Mouse (Mus musculus) heart, adult 2 months (tissue): ENCODE data around the gene U2af1. TPM values are rescaled to one million over a fixed set of nuclear protein-coding genes. Genes with fewer than 3 reads are reported as not detected.

Experiments used
- DNase-seq, 2 experiments: peaks; one replicate each; pipeline ENCODE4 v3.0.0; 2021
- H3K27ac ChIP-seq: fragments of 200-600 bp; 2 replicates; pipeline ENCODE4 v1.8.1; 2022
- H3K27me3 ChIP-seq: fragments of 200-500 bp; 2 replicates; pipeline ENCODE4 v1.6.1; 2012; ENCODE audit warnings: mild to moderate bottlenecking, low read length, inconsistent platforms, mixed read lengths; ENCODE audit not compliant: control insufficient read depth, insufficient read depth
- H3K36me3 ChIP-seq: fragments of 200-500 bp; 2 replicates; pipeline ENCODE4 v1.6.1; 2012; ENCODE audit warnings: low read length, inconsistent platforms; ENCODE audit not compliant: control insufficient read depth, insufficient read depth
- H3K4me1 ChIP-seq: fragments of 200-500 bp; 2 replicates; pipeline ENCODE4 v1.6.1; 2011; ENCODE audit warnings: low read length; ENCODE audit not compliant: control insufficient read depth, insufficient read depth
- H3K4me3 ChIP-seq: fragments of 200-600 bp; 2 replicates; pipeline ENCODE4 v1.8.1; 2022
- H3K79me2 ChIP-seq: fragments of 200-500 bp; replicated peaks from 2 replicates; pipeline ENCODE4 v1.6.1; 2012; ENCODE audit warnings: mild to moderate bottlenecking, inconsistent platforms, low read length, moderate library complexity, mixed read lengths; ENCODE audit not compliant: control insufficient read depth, insufficient read depth
- H3K9ac ChIP-seq: fragments of 200-500 bp; 2 replicates; pipeline ENCODE4 v1.6.1; 2012; ENCODE audit warnings: low read depth, mild to moderate bottlenecking, control low read depth, inconsistent platforms, low read length, mixed read lengths
- CTCF ChIP-seq: fragments of 200-600 bp; IDR thresholded peaks from 2 replicates; pipeline ENCODE4 v1.8.1; 2022; ENCODE audit warnings: antibody characterized with exemption, mild to moderate bottlenecking, moderate library complexity
- EP300 ChIP-seq: fragments of 200-500 bp; IDR thresholded peaks from 2 replicates; pipeline ENCODE4 v1.6.1; 2011; ENCODE audit warnings: low read depth, low read length, control low read depth; ENCODE audit not compliant: insufficient read depth
- POLR2A ChIP-seq: fragments of 200-500 bp; IDR thresholded peaks from 2 replicates; pipeline ENCODE4 v1.6.1; 2011; ENCODE audit warnings: mild to moderate bottlenecking, low read depth, low read length, control low read depth; ENCODE audit not compliant: insufficient read depth
- WGBS: fragments of 180-500 bp; shearing (Covaris S2); methylation state at CpG from one replicate; pipeline ENCODE4 v1.1.7; 2018; 5-methylcytosine and 5-hydroxymethylcytosine counted together
- intact Hi-C: fragments of 180-260 bp; cut with DNase I; formaldehyde crosslinking; loops from one replicate; pipeline ENCODE4 v1.15.1; 2025
- polyA plus RNA-seq: library from polyadenylated mRNA; depleted of rRNA; stranded (reverse); fragments of >200 nt; gene quantifications from 2 replicates; pipeline ENCODE4 v1.2.3, GENCODE M21; 2012
- total RNA-seq, 2 experiments: library from RNA; stranded (reverse); gene quantifications; 2 replicates each; pipeline ENCODE4 v1.2.3; 2021

The U2af1 gene
- total and polyA plus RNA-seq, 3 experiments, result 32.6 to 72.5 (median 71.9) TPM

GRCm38 (mm10) chr17:31636942-31637811 is 21.5 kb downstream of the U2af1 start, which contains the start of gene Cbs:
Gene Cbs, minus strand, starts transcription at chr17:31637238.
- no peaks in the 10 kb centered on the region for H3K79me2 ChIP-seq
- H3K27me3 ChIP-seq, result no peaks in the 10 kb centered on the region
- H3K36me3 ChIP-seq, result no peaks in the 10 kb centered on the region
- H3K4me1 ChIP-seq, result no peaks in the 10 kb centered on the region; the same call in none of the 2 replicates
- intact Hi-C loops, result no loop called here
- peak within 1 kb of the TSS; percentile 65 for H3K27ac ChIP-seq
- TF ChIP-seq EP300 (no peak), POLR2A (peak; percentile 58; the same call in 1 of the 2 replicates)
- H3K9ac ChIP-seq, result peak within 1 kb of the TSS; percentile 55
- WGBS, result 5% methylated on average over 60 of the region's 61 CpGs
- DNase-seq, result peak; percentile 86 to 89
- peak within 1 kb of the TSS; percentile 59 for H3K4me3 ChIP-seq

- TF ChIP-seq EP300 (no peak), POLR2A (no peak), CTCF (no peak)
- H3K79me2 ChIP-seq, result no peaks in the 10 kb centered on the region
- H3K27ac ChIP-seq, result no peak overlapping the region; the same call in 1 of the 2 replicates
- H3K4me1 ChIP-seq, result no peaks in the 10 kb centered on the region; the same call in none of the 2 replicates
- H3K36me3 ChIP-seq, result no peaks in the 10 kb centered on the region
- H3K9ac ChIP-seq, result peak overlapping the region; percentile 55
- peak overlapping the region; percentile 59 for H3K4me3 ChIP-seq
- WGBS, result 6% methylated on average over 45 of the region's 45 CpGs
- no peaks in the 10 kb centered on the region for H3K27me3 ChIP-seq
- intact Hi-C loops, result no loop called here
- DNase-seq, result no peak
These were observed 22.3 kb downstream of the U2af1 start for GRCm38 (mm10) chr17:31636277-31636941.

- no peak overlapping the region for H3K4me3 ChIP-seq
- TF ChIP-seq POLR2A (no peak), CTCF (no peak), EP300 (no peak)
- 61% methylated on average over 11 of the region's 11 CpGs for WGBS
These were observed 22.9 kb downstream of the U2af1 start for GRCm38 (mm10) chr17:31635781-31636180.

GRCm38 (mm10) chr17:31634896-31635295 is 23.8 kb downstream of the U2af1 start:
- no peak for TF ChIP-seq POLR2A
- TF ChIP-seq CTCF, result no peak
- TF ChIP-seq EP300, result no peak
- no peak for DNase-seq
- H3K36me3 ChIP-seq, result no peaks in the 10 kb centered on the region
- 72% methylated on average over 5 of the region's 5 CpGs for WGBS
- no peaks in the 10 kb centered on the region for H3K79me2 ChIP-seq
- no peak overlapping the region for H3K9ac ChIP-seq
- no peaks in the 10 kb centered on the region; the same call in none of the 2 replicates for H3K4me1 ChIP-seq
- no peaks in the 10 kb centered on the region for H3K27me3 ChIP-seq
- no peak overlapping the region for H3K27ac ChIP-seq
- intact Hi-C loops, result no loop called here
- no peak overlapping the region for H3K4me3 ChIP-seq

More at GRCm38 (mm10) chr17:31635781-31636180, 22.9 kb downstream of the U2af1 start:
- DNase-seq, result no peak
- Histone ChIP-seq H3K36me3 (no peaks in the 10 kb centered on the region), H3K9ac (no peak overlapping the region), H3K27me3 (no peaks in the 10 kb centered on the region), H3K4me1 (no peaks in the 10 kb centered on the region; the same call in none of the 2 replicates), H3K79me2 (no peaks in the 10 kb centered on the region), H3K27ac (no peak overlapping the region)
- intact Hi-C loops, result no loop called here

DNA sequence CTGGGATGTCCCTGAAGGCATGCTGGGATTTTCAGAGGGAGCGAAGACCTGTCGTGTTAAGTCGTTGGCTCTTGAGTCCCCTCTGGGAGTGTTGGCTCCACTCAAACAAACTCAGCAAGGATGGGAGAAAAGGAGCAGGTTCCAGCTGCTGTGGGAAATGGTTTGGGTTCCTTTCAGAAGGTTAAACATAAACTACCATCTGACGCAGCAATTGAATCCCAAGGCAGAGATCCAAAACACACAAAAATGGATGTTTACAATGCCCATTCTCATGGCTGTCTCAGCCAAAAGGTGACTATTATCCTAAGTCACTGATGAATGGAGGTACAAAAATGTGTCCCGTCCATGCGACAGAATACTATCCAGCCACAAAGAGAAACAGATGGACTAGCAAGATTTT is 25.7 kb downstream of the U2af1 start:
- Histone ChIP-seq H3K27me3 (no peaks in the 10 kb centered on the region), H3K9ac (no peak overlapping the region), H3K36me3 (no peaks in the 10 kb centered on the region), H3K4me1 (no peaks in the 10 kb centered on the region; the same call in none of the 2 replicates), H3K4me3 (no peak overlapping the region), H3K27ac (no peak overlapping the region), H3K79me2 (no peaks in the 10 kb centered on the region)
- TF ChIP-seq EP300, result no peak
- no peak for TF ChIP-seq POLR2A
- TF ChIP-seq CTCF, result no peak
- 78% methylated on average over 6 of the region's 6 CpGs for WGBS
- no peak for DNase-seq
- intact Hi-C loops, result no loop called here
